In the genomic region with DNA sequence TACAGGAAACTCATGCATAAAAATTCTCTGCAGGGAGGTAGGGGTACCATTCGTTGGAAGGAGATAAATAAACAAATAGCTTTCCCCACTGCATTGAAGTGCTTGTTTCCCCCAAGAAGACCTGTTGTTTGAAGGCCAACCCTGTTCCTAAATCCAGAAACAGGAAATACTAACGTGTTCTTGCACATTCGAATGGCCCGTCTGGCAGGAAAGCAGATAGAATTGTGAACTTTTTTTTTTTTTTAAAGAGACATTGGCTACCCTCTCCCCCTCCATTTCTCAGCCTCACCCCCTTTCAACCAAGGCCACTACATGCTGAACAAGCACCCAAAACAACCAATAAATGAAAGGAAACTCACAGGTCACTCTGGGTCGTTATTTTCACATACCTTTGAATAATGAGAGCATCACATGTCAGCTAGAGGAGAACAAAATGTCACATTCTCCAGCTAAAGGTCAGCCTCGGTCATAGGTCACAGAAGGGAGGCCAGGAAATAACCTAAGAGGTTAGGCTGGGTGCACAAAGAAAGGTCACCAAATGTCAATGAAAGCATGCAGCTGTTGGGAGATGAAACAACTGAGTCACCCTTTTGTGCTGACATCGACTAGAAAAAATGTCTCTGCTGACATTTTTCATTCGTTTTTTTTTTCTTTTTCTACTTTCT, we compare ENCODE assay signal across 8 mouse cellular contexts.
DNase-seq lines count a peak whose midpoint lies in the region; ATAC-seq lines count a peak whose summit lies in the region.

No protein-coding gene starts in this region.

- H3K9me3 ChIP-seq in hindbrain, embryonic 13.5 days: no peaks in the 10 kb centered on the region

- ATAC-seq in hindbrain, embryonic 13.5 days (ENCODE audit: low FRiP score): no peak

- H3K36me3 ChIP-seq in hindbrain, embryonic 13.5 days: no peaks in the 10 kb centered on the region

- no peak overlapping the region for H3K4me2 ChIP-seq in hindbrain, embryonic 13.5 days

- 5% methylated on average over 8 of the region's 8 CpGs for WGBS in hindbrain, embryonic 13.5 days

- intact Hi-C loops in left cerebral cortex, postnatal 14 days (cut with DNase I): loop anchor here (10.0 kb wide), 1 partner anchor 388 kb away; the partner anchor contains the start of gene Nrip1

- no peaks in the 10 kb centered on the region for H3K27me3 ChIP-seq in hindbrain, embryonic 13.5 days

- H3K27ac ChIP-seq in hindbrain, embryonic 13.5 days: no peak overlapping the region

- no peak overlapping the region for H3K4me3 ChIP-seq in hindbrain, embryonic 13.5 days

- H3K4me1 ChIP-seq in hindbrain, embryonic 13.5 days (replicated peaks): no peaks in the 10 kb centered on the region

- DNase-seq in adrenal gland, adult (ENCODE audit: inconsistent age in 2 of 2, low spot score in 1 of 2): peak; percentile 83 to 94
- no peak for DNase-seq in adrenal gland, postnatal 4 days (ENCODE audit: low spot score in 2 of 2)
- peak; percentile 26 for DNase-seq in thymus, postnatal 14 days
- DNase-seq in thymus, adult 18-20 months: no peak
- peak; percentile 13 for DNase-seq in liver
- peak; percentile 82 for DNase-seq in yolk sac, embryonic 10.5 days (ENCODE audit: low spot score)
- no peak for DNase-seq in left cerebral cortex, postnatal 14 days (ENCODE audit: low spot score in 2 of 2)

- no peak overlapping the region for H3K9ac ChIP-seq in hindbrain, embryonic 13.5 days

Comparison
In these comparisons a context has a peak if more than half of its experiments do, and no peak if none do; other contexts are left out.
1. DNase-seq: peak in adrenal gland, adult (2 of 2), thymus, postnatal 14 days (single experiment), liver (single experiment) and yolk sac, embryonic 10.5 days (single experiment); none in adrenal gland, postnatal 4 days (0 of 2), thymus, adult 18-20 months (0 of 2) and left cerebral cortex, postnatal 14 days (0 of 2).